30 mouse cellular contexts compared by ENCODE assay signal in the genomic region with DNA sequence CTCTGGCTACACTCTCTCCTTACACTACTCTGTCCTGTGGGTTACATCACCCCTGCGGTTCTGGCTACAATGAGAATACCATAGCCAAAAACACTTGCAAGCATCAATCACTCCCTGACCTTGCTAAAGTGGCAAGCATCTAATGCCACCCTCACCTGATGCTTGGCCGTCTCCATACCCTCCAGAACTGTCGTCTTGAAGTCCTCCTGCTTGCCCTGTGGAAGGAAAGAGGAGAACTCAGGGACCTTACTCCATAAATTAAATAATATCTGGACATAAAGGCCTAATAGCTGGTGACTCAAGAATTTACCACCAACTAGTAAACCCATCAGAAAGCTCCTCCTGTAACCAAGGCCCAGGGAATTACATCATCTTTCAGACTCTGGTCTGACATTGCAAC. TPM values are rescaled to one million over a fixed set of nuclear protein-coding genes. Genes with fewer than 3 reads are reported as not detected.
DNase-seq lines count a peak whose midpoint lies in the region; ATAC-seq lines count a peak whose summit lies in the region.
"Had no signal": no experiment of that assay in that cellular context is flagged by ENCODE, and none has a peak within 500 bp of the region (broad histone marks: within the 10 kb centered on the region; RNA-seq: fewer than 3 reads in every experiment).

No protein-coding gene starts in this region.

- H3K9ac ChIP-seq in midbrain, embryonic 13.5 days (replicated peaks): no peak overlapping the region
- H3K9ac ChIP-seq: embryonic facial prominence, embryonic 13.5 days; embryonic facial prominence, embryonic 15.5 days; forebrain, embryonic 12.5 days had no signal

- H3K4me2 ChIP-seq in midbrain, embryonic 13.5 days (replicated peaks): no peak overlapping the region
- H3K4me2 ChIP-seq: embryonic facial prominence, embryonic 13.5 days; embryonic facial prominence, embryonic 15.5 days; forebrain, embryonic 12.5 days had no signal

- H3K27me3 ChIP-seq in midbrain, embryonic 13.5 days: no peaks in the 10 kb centered on the region
- no peaks in the 10 kb centered on the region for H3K27me3 ChIP-seq in midbrain, embryonic 10.5 days (ENCODE audit: low read depth, poor library complexity, severe bottlenecking)
- H3K27me3 ChIP-seq: embryonic facial prominence, embryonic 13.5 days; embryonic facial prominence, embryonic 15.5 days; forebrain, embryonic 12.5 days had no signal

- WGBS in midbrain, embryonic 13.5 days: 95% methylated on average over 3 of the region's 3 CpGs
- WGBS in midbrain, embryonic 10.5 days: 95% methylated on average over 3 of the region's 3 CpGs

- H3K4me3 ChIP-seq in midbrain, embryonic 13.5 days (replicated peaks): no peak overlapping the region
- no peak overlapping the region for H3K4me3 ChIP-seq in midbrain, embryonic 10.5 days
- H3K4me3 ChIP-seq: embryonic facial prominence, embryonic 13.5 days; embryonic facial prominence, embryonic 15.5 days; erythroblast, embryonic 14.5 days; forebrain, embryonic 10.5 days; forebrain, embryonic 12.5 days had no signal

- no peak for ATAC-seq in midbrain, embryonic 13.5 days
- ATAC-seq in inflammation-experienced regulatory T-cells, adult 6 months: no peak
- ATAC-seq: forebrain, embryonic 14.5 days; forebrain, embryonic 16.5 days had no signal

- H3K9me3 ChIP-seq in midbrain, embryonic 13.5 days: no peaks in the 10 kb centered on the region
- no peaks in the 10 kb centered on the region for H3K9me3 ChIP-seq in midbrain, embryonic 10.5 days (replicated peaks)
- H3K9me3 ChIP-seq: embryonic facial prominence, embryonic 13.5 days; embryonic facial prominence, embryonic 15.5 days; forebrain, embryonic 10.5 days; forebrain, embryonic 12.5 days had no signal

- DNase-seq in adrenal gland, adult (ENCODE audit: inconsistent age in 2 of 2, low spot score in 1 of 2): peak; percentile 33 to 81
- no peak for DNase-seq in adrenal gland, postnatal 14 days
- DNase-seq in adrenal gland, adult 8-10 months: peak; percentile 32
- DNase-seq in adrenal gland, postnatal 25 days: no peak
- DNase-seq in midbrain, embryonic 10.5 days (ENCODE audit: low spot score): no peak
- DNase-seq: cerebellum, adult 11 months; cerebellum, adult 18-20 months; cerebellum, adult 8-10 months; cerebellum, adult 9-11 months; cerebellum, postnatal 14 days; cerebellum, postnatal 36 days; embryo, embryonic 11 days had no signal

- H3K27ac ChIP-seq in midbrain, embryonic 13.5 days: peak overlapping the region; percentile 35; the same call in 1 of the 2 replicates
- H3K27ac ChIP-seq in midbrain, embryonic 10.5 days (replicated peaks): no peak overlapping the region
- H3K27ac ChIP-seq: embryonic facial prominence, embryonic 13.5 days; embryonic facial prominence, embryonic 15.5 days; forebrain, embryonic 10.5 days; forebrain, embryonic 12.5 days had no signal

- H3K36me3 ChIP-seq in midbrain, embryonic 13.5 days: no peaks in the 10 kb centered on the region
- H3K36me3 ChIP-seq in midbrain, embryonic 10.5 days: peaks cover 30% of the 10 kb centered on the region
- H3K36me3 ChIP-seq: embryonic facial prominence, embryonic 13.5 days; embryonic facial prominence, embryonic 15.5 days had no signal

- H3K4me1 ChIP-seq in midbrain, embryonic 13.5 days (replicated peaks): peaks cover 29% of the 10 kb centered on the region
- H3K4me1 ChIP-seq in midbrain, embryonic 10.5 days: peaks cover 4% of the 10 kb centered on the region; the same call in 1 of the 2 replicates
- H3K4me1 ChIP-seq: embryonic facial prominence, embryonic 13.5 days had no signal

RNA-seq across cellular contexts. Expression of a gene that starts 20.6 kb away (rescaled TPM):
- 40.7 and 47.9 TPM in 2 replicates for total RNA-seq in adrenal gland, postnatal 14 days (2021)
- total RNA-seq in adrenal gland, adult 8-10 months (2022): 10 to 100 TPM; 45.5 to 57.8 (median 49.5) TPM
- total RNA-seq in adrenal gland, postnatal 25 days (2021): 44.2 and 59.3 TPM in 2 replicates
- polyA plus RNA-seq in midbrain, embryonic 13.5 days (2015; fragmentation: Nextera tagmentation; extraction: Ambion mirVana): 81.0 and 94.8 TPM in 2 replicates
- 51.4 and 55.2 TPM in 2 replicates for polyA plus RNA-seq in midbrain, embryonic 10.5 days (2016; fragmentation: Nextera tagmentation; extraction: Ambion mirVana)
- 10 to 100 TPM; 12.3 to 23.7 (median 23.2) TPM for polyA plus RNA-seq in inflammation-experienced regulatory T-cells, adult 6 months (2017; shearing (Covaris generic))

RNA-seq across cellular contexts. Expression of a gene that starts 28.4 kb away (rescaled TPM):
- total RNA-seq in adrenal gland, postnatal 14 days (2021): not detected in 2 replicates
- not detected for total RNA-seq in adrenal gland, adult 8-10 months (2022)
- total RNA-seq in adrenal gland, postnatal 25 days (2021): not detected in 2 replicates
- polyA plus RNA-seq in midbrain, embryonic 13.5 days (2015; fragmentation: Nextera tagmentation; extraction: Ambion mirVana): not detected in 2 replicates
- not detected in 2 replicates for polyA plus RNA-seq in midbrain, embryonic 10.5 days (2016; fragmentation: Nextera tagmentation; extraction: Ambion mirVana)
- not detected for polyA plus RNA-seq in inflammation-experienced regulatory T-cells, adult 6 months (2017; shearing (Covaris generic))
- total RNA-seq: adrenal gland, adult 18-20 months; adrenal gland, postnatal 36 days; common myeloid progenitor, adult 5-6 weeks; ES-E14; MEL had no signal
- polyA plus RNA-seq: brain, embryonic 14.5 days; C2C12; embryonic facial prominence, embryonic 11.5 days; embryonic facial prominence, embryonic 13.5 days; embryonic facial prominence, embryonic 15.5 days; erythroblast, embryonic 14.5 days; forebrain, embryonic 10.5 days; forebrain, embryonic 12.5 days; forebrain, embryonic 14.5 days; forebrain, embryonic 16.5 days; frontal cortex, adult 2 months had no signal

RNA-seq across cellular contexts. Expression of a gene that starts 40.5 kb away (rescaled TPM):
- not detected in 2 replicates for total RNA-seq in adrenal gland, postnatal 14 days (2021)
- total RNA-seq in adrenal gland, adult 8-10 months (2022): not detected
- not detected in 2 replicates for total RNA-seq in adrenal gland, postnatal 25 days (2021)
- polyA plus RNA-seq in midbrain, embryonic 13.5 days (2015; fragmentation: Nextera tagmentation; extraction: Ambion mirVana): 0.09 TPM in 1 of 2 replicates, not detected in the other
- 0.06 TPM in 1 of 2 replicates, not detected in the other for polyA plus RNA-seq in midbrain, embryonic 10.5 days (2016; fragmentation: Nextera tagmentation; extraction: Ambion mirVana)
- polyA plus RNA-seq in inflammation-experienced regulatory T-cells, adult 6 months (2017; shearing (Covaris generic)): under 1 TPM in 1 of 3 experiments, not detected in 2; 0.16 TPM
- total RNA-seq: adrenal gland, adult 18-20 months; adrenal gland, postnatal 36 days; common myeloid progenitor, adult 5-6 weeks; ES-E14; MEL had no signal
- polyA plus RNA-seq: C2C12; embryonic facial prominence, embryonic 11.5 days; embryonic facial prominence, embryonic 13.5 days; embryonic facial prominence, embryonic 15.5 days; forebrain, embryonic 10.5 days; forebrain, embryonic 14.5 days had no signal

Comparison
In these comparisons a context has a peak if more than half of its experiments do, and no peak if none do; other contexts are left out.
1. DNase-seq: peak in adrenal gland, adult (2 of 2) and adrenal gland, adult 8-10 months (single experiment); none in adrenal gland, postnatal 14 days (single experiment), adrenal gland, postnatal 25 days (single experiment) and midbrain, embryonic 10.5 days (single experiment).